Mouse (Mus musculus): ENCODE measurements around the gene Gpam. TPM values are rescaled to one million over a fixed set of nuclear protein-coding genes. Genes with fewer than 3 reads are reported as not detected.

The Gpam gene
- total RNA-seq, 1 experiment from 2014 or later = 601 TPM

- DNase-seq = no peak
Observed at GRCm38 (mm10) chr19:55057483-55057882, 69.6 kb downstream of the Gpam start.

GRCm38 (mm10) chr19:55055634-55056269 lies 71.3 kb downstream of the Gpam start:
- DNase-seq = no peak

- no peak for DNase-seq
Observed at GRCm38 (mm10) chr19:55053163-55053562, 73.9 kb downstream of the Gpam start.

GRCm38 (mm10) chr19:55037406-55037805 lies 89.6 kb downstream of the Gpam start:
- DNase-seq = no peak

GRCm38 (mm10) chr19:55018872-55019271 lies 108.2 kb downstream of the Gpam start:
- DNase-seq = no peak

Other genes starting within 250 kb of the Gpam start
- gene Tectb, start 53.5 kb upstream of the Gpam start, total RNA-seq (2021) = 0.67 and 1.2 TPM in 2 replicates
- gene Gucy2g, start 114.0 kb upstream of the Gpam start, total RNA-seq (2021) = not detected in 2 replicates
- gene Acsl5, start 124.7 kb upstream of the Gpam start, total RNA-seq (2021) = 94.6 and 149 TPM in 2 replicates
- 50.3 and 50.9 TPM in 2 replicates for gene Zdhhc6, start 188.8 kb upstream of the Gpam start, total RNA-seq (2021)
- gene Vti1a, start 189.1 kb upstream of the Gpam start, total RNA-seq (2021) = 36.8 and 38.4 TPM in 2 replicates